36 mouse cellular contexts compared by ENCODE assay signal in the genomic region with DNA sequence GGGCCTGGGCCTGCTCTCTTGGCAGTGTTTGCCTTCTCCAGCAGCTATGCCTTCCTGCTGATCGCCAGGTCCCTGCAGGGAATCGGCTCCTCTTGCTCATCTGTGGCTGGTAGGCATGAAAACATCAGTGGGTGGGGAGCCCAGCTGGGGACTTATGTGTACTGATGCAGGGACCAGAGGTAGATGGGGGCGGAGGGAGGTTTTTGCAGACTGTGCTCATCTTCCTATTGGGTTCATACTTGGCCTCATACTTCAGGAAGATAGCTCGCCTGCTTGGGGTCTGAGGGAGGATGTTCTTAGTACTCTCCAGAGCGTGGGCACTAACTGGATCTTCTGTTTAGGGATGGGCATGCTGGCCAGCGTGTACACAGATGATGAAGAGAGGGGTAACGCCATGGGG. TPM values are rescaled to one million over a fixed set of nuclear protein-coding genes. Genes with fewer than 3 reads are reported as not detected.
DNase-seq lines count a peak whose midpoint lies in the region; ATAC-seq and TF ChIP-seq lines count a peak whose summit lies in the region.
"Had no signal": no experiment of that assay in that cellular context is flagged by ENCODE, and none has a peak within 500 bp of the region (broad histone marks: within the 10 kb centered on the region; RNA-seq: fewer than 3 reads in every experiment).

No protein-coding gene starts in this region.

- no peak overlapping the region for H3K9ac ChIP-seq in midbrain, embryonic 11.5 days (ENCODE audit: low read length)
- H3K9ac ChIP-seq in midbrain, postnatal 0 days (replicated peaks; ENCODE audit: low read length, poor library complexity, severe bottlenecking): no peak overlapping the region
- H3K9ac ChIP-seq: embryonic facial prominence, embryonic 13.5 days; hindbrain, embryonic 12.5 days; hindbrain, embryonic 15.5 days had no signal

- no peak for TF ChIP-seq CTCF in midbrain, postnatal 0 days (IDR thresholded peaks at IDR 0.05)

- H3K4me1 ChIP-seq in midbrain, embryonic 11.5 days (ENCODE audit: control insufficient read depth, insufficient read depth, low read length): no peaks in the 10 kb centered on the region; the same call in 1 of the 2 replicates
- no peaks in the 10 kb centered on the region for H3K4me1 ChIP-seq in midbrain, postnatal 0 days (ENCODE audit: insufficient read depth, low read length)
- H3K4me1 ChIP-seq: heart, embryonic 10.5 days had no signal

- peak; percentile 69 for ATAC-seq in frontal cortex, adult (ENCODE audit: low TSS enrichment)
- no peak for ATAC-seq in midbrain, embryonic 11.5 days (ENCODE audit: low FRiP score)
- no peak for ATAC-seq in midbrain, postnatal 0 days (ENCODE audit: low FRiP score)
- ATAC-seq: CD4-positive, CD25-positive, alpha-beta regulatory T cell, adult 4 months; forebrain, embryonic 16.5 days had no signal

- DNase-seq in frontal cortex, postnatal 25 days (ENCODE audit: low spot score in 2 of 2): no peak
- peak; percentile 80 for DNase-seq in midbrain, embryonic 11.5 days (ENCODE audit: low spot score, missing footprints)
- DNase-seq in midbrain, postnatal 0 days (ENCODE audit: low spot score): no peak
- peak; percentile 35 to 36 for DNase-seq in right cerebral cortex, adult 2 months (ENCODE audit: low spot score in 2 of 2)
- no peak for DNase-seq in right cerebral cortex, postnatal 4 days
- DNase-seq: adrenal gland, adult 2 months; adrenal gland, postnatal 14 days; cerebellum, adult 11-12 months; cerebellum, adult 8-10 months; cerebellum, postnatal 10 days; cerebellum, postnatal 36 days; embryo, embryonic 11 days; gastrocnemius, postnatal 25 days; heart, adult 2 months had no signal

- H3K9me3 ChIP-seq in midbrain, embryonic 11.5 days (ENCODE audit: control insufficient read depth, low read length): no peaks in the 10 kb centered on the region
- H3K9me3 ChIP-seq in midbrain, postnatal 0 days (ENCODE audit: low read length): no peaks in the 10 kb centered on the region
- H3K9me3 ChIP-seq: embryonic facial prominence, embryonic 10.5 days; embryonic facial prominence, embryonic 13.5 days; heart, embryonic 10.5 days; hindbrain, embryonic 12.5 days; hindbrain, embryonic 15.5 days had no signal

- H3K36me3 ChIP-seq in midbrain, embryonic 11.5 days (ENCODE audit: control insufficient read depth, insufficient read depth, low read length): no peaks in the 10 kb centered on the region
- H3K36me3 ChIP-seq in midbrain, postnatal 0 days (ENCODE audit: insufficient read depth, low read length): no peaks in the 10 kb centered on the region
- H3K36me3 ChIP-seq: embryonic facial prominence, embryonic 10.5 days; embryonic facial prominence, embryonic 13.5 days; heart, embryonic 10.5 days; hindbrain, embryonic 12.5 days; hindbrain, embryonic 15.5 days had no signal

- no peak overlapping the region for H3K4me3 ChIP-seq in midbrain, embryonic 11.5 days (ENCODE audit: low read depth, low read length)
- H3K4me3 ChIP-seq in midbrain, postnatal 0 days (ENCODE audit: low read depth, low read length): no peak overlapping the region
- H3K4me3 ChIP-seq: embryonic facial prominence, embryonic 10.5 days; embryonic facial prominence, embryonic 13.5 days; erythroblast, embryonic 14.5 days; heart, adult 2 months; heart, embryonic 10.5 days; hindbrain, embryonic 12.5 days; hindbrain, embryonic 15.5 days had no signal

- H3K27ac ChIP-seq in midbrain, embryonic 11.5 days (ENCODE audit: low read depth, low read length): no peak overlapping the region
- H3K27ac ChIP-seq in midbrain, postnatal 0 days (ENCODE audit: low read depth, low read length): no peak overlapping the region
- H3K27ac ChIP-seq: embryonic facial prominence, embryonic 10.5 days; embryonic facial prominence, embryonic 13.5 days; heart, adult 2 months; heart, embryonic 10.5 days; hindbrain, embryonic 12.5 days; hindbrain, embryonic 15.5 days had no signal

- 75% methylated on average over 7 of the region's 7 CpGs for WGBS in midbrain, embryonic 11.5 days
- WGBS in midbrain, postnatal 0 days: 90% methylated on average over 7 of the region's 7 CpGs

- H3K4me2 ChIP-seq in midbrain, embryonic 11.5 days: no peak overlapping the region
- H3K4me2 ChIP-seq in midbrain, postnatal 0 days (ENCODE audit: low read depth, low read length, poor library complexity, severe bottlenecking): no peak overlapping the region
- H3K4me2 ChIP-seq: embryonic facial prominence, embryonic 13.5 days; hindbrain, embryonic 12.5 days; hindbrain, embryonic 15.5 days had no signal

- peaks cover 7% of the 10 kb centered on the region; the same call in 1 of the 2 replicates for H3K27me3 ChIP-seq in midbrain, embryonic 11.5 days (ENCODE audit: control insufficient read depth, insufficient read depth, low read length)
- no peaks in the 10 kb centered on the region for H3K27me3 ChIP-seq in midbrain, postnatal 0 days (ENCODE audit: insufficient read depth, low read length)
- H3K27me3 ChIP-seq: embryonic facial prominence, embryonic 13.5 days; hindbrain, embryonic 12.5 days; hindbrain, embryonic 15.5 days had no signal

RNA-seq across cellular contexts. Expression of a gene that starts 12.5 kb away (rescaled TPM):
- 16.0 and 19.0 TPM in 2 replicates for polyA plus RNA-seq in midbrain, embryonic 11.5 days (2014; fragmentation: Nextera tagmentation; extraction: Ambion mirVana)
- 21.4 and 21.7 TPM in 2 replicates for total RNA-seq in midbrain, postnatal 0 days (2014; rRNA removed)
- 19.5 TPM in 2 replicates for polyA plus RNA-seq in midbrain, postnatal 0 days (2015; fragmentation: Nextera tagmentation; extraction: Ambion mirVana)
- polyA plus RNA-seq: erythroblast, embryonic 14.5 days had no signal

RNA-seq across cellular contexts. Expression of a gene that starts 48.9 kb away (rescaled TPM):
- polyA plus RNA-seq in midbrain, embryonic 11.5 days (2014; fragmentation: Nextera tagmentation; extraction: Ambion mirVana): 15.1 and 25.5 TPM in 2 replicates
- total RNA-seq in midbrain, postnatal 0 days (2014; rRNA removed): 77.4 and 105 TPM in 2 replicates
- 9.1 and 9.7 TPM in 2 replicates for polyA plus RNA-seq in midbrain, postnatal 0 days (2015; fragmentation: Nextera tagmentation; extraction: Ambion mirVana)
- polyA plus RNA-seq: hindbrain, embryonic 15.5 days had no signal

RNA-seq across cellular contexts. Expression of a gene that starts 54.2 kb away (rescaled TPM):
- not detected in 2 replicates for polyA plus RNA-seq in midbrain, embryonic 11.5 days (2014; fragmentation: Nextera tagmentation; extraction: Ambion mirVana)
- total RNA-seq in midbrain, postnatal 0 days (2014; rRNA removed): not detected in 2 replicates
- not detected in 2 replicates for polyA plus RNA-seq in midbrain, postnatal 0 days (2015; fragmentation: Nextera tagmentation; extraction: Ambion mirVana)
- total RNA-seq: adrenal gland, adult 2 months; adrenal gland, postnatal 14 days; adrenal gland, postnatal 4 days; gastrocnemius, adult 8-10 months; gastrocnemius, postnatal 25 days; heart, adult 2 months; heart, postnatal 25 days; hematopoietic stem cell, adult 5-6 weeks; MEL had no signal
- polyA plus RNA-seq: adrenal gland, adult 2 months; brain, embryonic 14.5 days; C2C12; CD4-positive, CD25-positive, alpha-beta regulatory T cell, adult 4 months; cortical plate, adult 2 months; embryonic facial prominence, embryonic 13.5 days; erythroblast, embryonic 14.5 days; forebrain, embryonic 16.5 days; frontal cortex, adult 2 months; gonadal fat pad, adult 2 months; heart, adult 2 months; heart, embryonic 10.5 days; heart, embryonic 14.5 days; heart, postnatal 0 days; hindbrain, embryonic 12.5 days; intestine, embryonic 14.5 days had no signal

Comparison
In these comparisons a context has a peak if more than half of its experiments do, and no peak if none do; other contexts are left out.
1. DNase-seq: peak in midbrain, embryonic 11.5 days (single experiment) and right cerebral cortex, adult 2 months (2 of 2); none in frontal cortex, postnatal 25 days (0 of 2), midbrain, postnatal 0 days (single experiment) and right cerebral cortex, postnatal 4 days (single experiment).